Mouse (Mus musculus): ENCODE data around the gene Shc1.

The Shc1 gene

GRCm38 (mm10) chr3:89479055-89479454, 60.8 kb downstream of the Shc1 start:
- H3K36me3 ChIP-seq (ENCODE audit: control insufficient read depth, insufficient read depth, low read length, poor library complexity, severe bottlenecking), result no peaks in the 10 kb centered on the region
- DNase-seq (ENCODE audit: low read depth, low spot score), result no peak
- no peaks in the 10 kb centered on the region for H3K27me3 ChIP-seq (ENCODE audit: control insufficient read depth, insufficient read depth, low read length, poor library complexity, severe bottlenecking)
